Mouse (Mus musculus): Measurements from ENCODE around the gene Pigv. TPM values are rescaled to one million over a fixed set of nuclear protein-coding genes. Genes with fewer than 3 reads are reported as not detected.

Pigv gene
- total and polyA plus RNA-seq, 3 experiments = 5.7 to 15.4 (median 11.4) TPM

DNA sequence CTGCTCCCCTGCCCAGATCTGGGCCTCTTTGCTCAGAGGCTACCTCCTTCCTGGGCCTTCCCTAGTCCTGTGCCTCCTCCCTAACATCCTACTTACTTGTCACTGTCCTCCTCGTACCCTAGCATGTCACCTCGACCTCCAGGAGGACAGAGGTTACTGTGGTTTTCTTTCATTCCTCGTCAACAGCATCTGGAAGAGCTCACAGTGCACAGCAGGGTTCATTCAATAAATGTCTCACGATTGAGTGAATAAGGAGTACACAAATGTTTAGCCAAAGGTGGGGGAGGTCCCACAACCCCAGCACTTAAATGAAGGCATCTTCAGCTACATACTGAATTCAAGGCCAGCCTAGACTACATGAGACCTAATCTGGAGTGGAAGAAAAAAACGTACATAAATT is 46.2 kb downstream of the Pigv start:
- TF ChIP-seq TAL1 (conservative IDR thresholded peaks at IDR 0.05; ENCODE audit: low read depth, low read length) = no peak
- TF ChIP-seq CTCF (IDR thresholded peaks at IDR 0.05; ENCODE audit: low read depth, low read length) = no peak
- TF ChIP-seq GATA1 (IDR thresholded peaks at IDR 0.05; ENCODE audit: borderline replicate concordance, low read length) = no peak
- TF ChIP-seq POLR2AphosphoS5 (IDR thresholded peaks at IDR 0.05; ENCODE audit: insufficient replicate concordance, low read depth, low read length) = no peak
- no peak for TF ChIP-seq GATA2 (IDR thresholded peaks at IDR 0.05; ENCODE audit: borderline replicate concordance, low read depth, low read length)
- ATAC-seq (ENCODE audit: extremely low read depth, insufficient number of reproducible peaks, low FRiP score, poor library complexity, severe bottlenecking) = no peak
- H3K27me3 ChIP-seq (ENCODE audit: insufficient read depth, low read length) = peaks cover 2% of the 10 kb centered on the region; the same call in 1 of the 2 replicates
- DNase-seq (ENCODE audit: low spot score) = no peak
- H3K9me3 ChIP-seq (replicated peaks) = no peaks in the 10 kb centered on the region
- no peak overlapping the region for H3K4me3 ChIP-seq (ENCODE audit: low read depth, low read length)
- peaks cover 54% of the 10 kb centered on the region for H3K36me3 ChIP-seq (replicated peaks)
- H3K4me1 ChIP-seq (ENCODE audit: insufficient read depth, low read depth, low read length) = peaks cover 17% of the 10 kb centered on the region; the same call in 1 of the 2 replicates

DNA sequence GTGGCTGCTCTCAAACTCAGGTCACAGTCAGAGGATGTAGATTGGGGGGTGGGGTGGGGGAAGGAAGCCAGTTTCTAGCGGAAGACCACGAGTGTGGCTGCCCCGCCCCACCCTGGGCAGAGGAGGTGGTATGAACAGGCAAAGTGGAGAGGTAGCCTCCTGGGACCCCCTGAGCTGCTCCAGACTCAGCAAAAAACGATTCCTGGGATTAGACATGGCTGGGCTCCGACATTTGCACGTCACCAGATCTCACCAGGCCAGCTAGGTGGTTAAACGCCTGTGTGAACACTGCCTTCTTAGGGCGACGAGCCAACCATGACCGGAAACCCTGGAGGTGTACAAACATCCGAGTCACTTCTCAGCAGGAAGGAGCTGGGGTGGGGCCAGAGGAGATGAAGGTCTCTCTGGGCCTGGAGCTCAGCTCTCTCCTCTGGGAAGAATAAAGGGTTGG is 46.8 kb downstream of the Pigv start:
- Histone ChIP-seq H3K4me1 (ENCODE audit: insufficient read depth, low read depth, low read length) (peaks cover 12% of the 10 kb centered on the region; the same call in 1 of the 2 replicates), H3K4me3 (ENCODE audit: low read depth, low read length) (no peak overlapping the region), H3K9me3 (replicated peaks) (no peaks in the 10 kb centered on the region), H3K36me3 (replicated peaks) (peaks cover 49% of the 10 kb centered on the region), H3K27me3 (ENCODE audit: insufficient read depth, low read length) (peaks cover 2% of the 10 kb centered on the region; the same call in 1 of the 2 replicates)
- DNase-seq (ENCODE audit: low spot score) (no peak), ATAC-seq (ENCODE audit: extremely low read depth, insufficient number of reproducible peaks, low FRiP score, poor library complexity, severe bottlenecking) (no peak)
- TF ChIP-seq TAL1 (conservative IDR thresholded peaks at IDR 0.05; ENCODE audit: low read depth, low read length) (no peak), GATA2 (IDR thresholded peaks at IDR 0.05; ENCODE audit: borderline replicate concordance, low read depth, low read length) (no peak), GATA1 (IDR thresholded peaks at IDR 0.05; ENCODE audit: borderline replicate concordance, low read length) (no peak), CTCF (IDR thresholded peaks at IDR 0.05; ENCODE audit: low read depth, low read length) (no peak), POLR2AphosphoS5 (IDR thresholded peaks at IDR 0.05; ENCODE audit: insufficient replicate concordance, low read depth, low read length) (no peak)

DNA sequence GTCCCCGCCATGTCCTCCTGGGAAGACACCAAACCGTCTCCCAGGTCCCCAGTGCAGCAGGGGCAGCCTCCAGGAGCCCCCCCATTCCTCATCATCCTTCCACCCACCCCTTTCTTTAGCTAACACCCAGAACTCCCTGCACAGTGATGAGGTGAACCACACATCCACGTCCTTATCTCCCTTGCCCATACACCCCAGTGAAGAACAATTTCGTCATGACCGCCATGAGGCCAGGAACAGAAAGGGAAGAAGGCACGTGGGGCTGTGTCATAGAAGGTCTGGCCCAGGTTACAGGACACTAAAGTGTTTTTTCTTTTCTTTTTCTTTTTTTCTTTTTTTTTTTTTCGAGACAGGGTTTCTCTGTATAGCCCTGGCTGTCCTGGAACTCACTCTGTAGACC is 47.6 kb downstream of the Pigv start:
- peaks cover 12% of the 10 kb centered on the region; the same call in 1 of the 2 replicates for H3K4me1 ChIP-seq (ENCODE audit: insufficient read depth, low read depth, low read length)
- TF ChIP-seq TAL1 (conservative IDR thresholded peaks at IDR 0.05; ENCODE audit: low read depth, low read length) = no peak
- no peaks in the 10 kb centered on the region for H3K9me3 ChIP-seq (replicated peaks)
- no peak for DNase-seq (ENCODE audit: low spot score)
- H3K27me3 ChIP-seq (ENCODE audit: insufficient read depth, low read length) = no peaks in the 10 kb centered on the region
- no peak overlapping the region for H3K4me3 ChIP-seq (ENCODE audit: low read depth, low read length)
- H3K36me3 ChIP-seq (replicated peaks) = peaks cover 43% of the 10 kb centered on the region
- no peak for ATAC-seq (ENCODE audit: extremely low read depth, insufficient number of reproducible peaks, low FRiP score, poor library complexity, severe bottlenecking)

DNA sequence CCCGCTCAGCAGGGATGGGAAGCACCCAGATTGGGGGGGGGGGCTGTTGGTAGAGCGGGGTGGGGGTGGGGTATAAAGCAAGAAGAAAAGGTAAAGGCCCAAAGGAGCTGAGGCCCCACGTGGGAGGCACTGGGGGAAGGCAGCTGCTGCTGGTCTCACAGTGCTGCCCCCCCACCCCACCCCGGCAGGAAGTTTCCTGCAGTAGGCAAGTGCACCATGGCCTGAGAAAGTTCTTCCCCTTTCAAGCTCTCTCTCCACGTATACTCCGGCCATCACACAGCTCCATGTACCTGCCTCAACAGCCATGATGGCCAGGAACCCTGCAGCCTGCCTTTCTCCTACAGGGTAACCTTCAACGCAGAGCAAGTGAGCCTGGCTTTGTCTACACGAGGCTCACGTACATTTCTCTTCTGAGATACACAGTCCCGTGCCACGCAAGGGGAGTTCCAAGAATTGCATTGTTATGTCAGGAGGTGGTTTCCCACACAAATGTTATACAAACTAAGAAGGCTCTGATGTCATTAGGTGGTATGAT is 50.2 kb downstream of the Pigv start:
- Histone ChIP-seq H3K9me3 (replicated peaks) (no peaks in the 10 kb centered on the region), H3K4me3 (ENCODE audit: low read depth, low read length) (no peak overlapping the region), H3K4me1 (ENCODE audit: insufficient read depth, low read depth, low read length) (peaks cover 16% of the 10 kb centered on the region; the same call in 1 of the 2 replicates), H3K27me3 (ENCODE audit: insufficient read depth, low read length) (no peaks in the 10 kb centered on the region), H3K36me3 (replicated peaks) (peaks cover 48% of the 10 kb centered on the region)
- ATAC-seq (ENCODE audit: extremely low read depth, insufficient number of reproducible peaks, low FRiP score, poor library complexity, severe bottlenecking) (no peak), DNase-seq (ENCODE audit: low spot score) (no peak)
- TF ChIP-seq TAL1 (conservative IDR thresholded peaks at IDR 0.05; ENCODE audit: low read depth, low read length) = no peak
- TF ChIP-seq GATA2 (IDR thresholded peaks at IDR 0.05; ENCODE audit: borderline replicate concordance, low read depth, low read length) = no peak
- TF ChIP-seq GATA1 (IDR thresholded peaks at IDR 0.05; ENCODE audit: borderline replicate concordance, low read length) = no peak
- no peak for TF ChIP-seq POLR2AphosphoS5 (IDR thresholded peaks at IDR 0.05; ENCODE audit: insufficient replicate concordance, low read depth, low read length)
- TF ChIP-seq CTCF (IDR thresholded peaks at IDR 0.05; ENCODE audit: low read depth, low read length) = no peak

DNA sequence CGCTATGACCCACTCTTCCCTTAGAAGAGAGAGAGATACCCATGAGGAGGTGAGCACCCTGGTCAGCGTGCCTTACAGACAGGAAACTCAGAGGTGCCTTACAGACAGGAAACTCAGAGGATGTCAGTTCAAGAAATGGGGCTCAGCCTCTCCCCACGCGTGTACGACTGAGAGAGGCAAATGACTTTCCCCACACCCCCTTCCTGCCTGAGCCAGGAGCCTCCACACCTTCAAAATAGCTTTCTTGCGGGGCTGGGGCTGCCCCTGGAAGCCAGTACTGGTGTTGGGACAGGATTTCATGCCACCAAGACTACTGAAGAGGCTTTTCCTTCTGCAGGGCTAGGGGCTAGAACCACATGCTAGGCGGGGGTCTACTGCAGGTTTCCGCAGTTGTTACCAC is 51.8 kb downstream of the Pigv start:
- Histone ChIP-seq H3K4me1 (ENCODE audit: insufficient read depth, low read depth, low read length) (peaks cover 15% of the 10 kb centered on the region; the same call in 1 of the 2 replicates), H3K36me3 (replicated peaks) (peaks cover 36% of the 10 kb centered on the region), H3K4me3 (ENCODE audit: low read depth, low read length) (no peak overlapping the region), H3K9me3 (replicated peaks) (no peaks in the 10 kb centered on the region), H3K27me3 (ENCODE audit: insufficient read depth, low read length) (no peaks in the 10 kb centered on the region)
- ATAC-seq (ENCODE audit: extremely low read depth, insufficient number of reproducible peaks, low FRiP score, poor library complexity, severe bottlenecking) = no peak
- no peak for TF ChIP-seq GATA2 (IDR thresholded peaks at IDR 0.05; ENCODE audit: borderline replicate concordance, low read depth, low read length)
- TF ChIP-seq TAL1 (conservative IDR thresholded peaks at IDR 0.05; ENCODE audit: low read depth, low read length) = no peak
- no peak for TF ChIP-seq GATA1 (IDR thresholded peaks at IDR 0.05; ENCODE audit: borderline replicate concordance, low read length)
- no peak for TF ChIP-seq POLR2AphosphoS5 (IDR thresholded peaks at IDR 0.05; ENCODE audit: insufficient replicate concordance, low read depth, low read length)
- no peak for TF ChIP-seq CTCF (IDR thresholded peaks at IDR 0.05; ENCODE audit: low read depth, low read length)
- DNase-seq (ENCODE audit: low spot score) = no peak

DNA sequence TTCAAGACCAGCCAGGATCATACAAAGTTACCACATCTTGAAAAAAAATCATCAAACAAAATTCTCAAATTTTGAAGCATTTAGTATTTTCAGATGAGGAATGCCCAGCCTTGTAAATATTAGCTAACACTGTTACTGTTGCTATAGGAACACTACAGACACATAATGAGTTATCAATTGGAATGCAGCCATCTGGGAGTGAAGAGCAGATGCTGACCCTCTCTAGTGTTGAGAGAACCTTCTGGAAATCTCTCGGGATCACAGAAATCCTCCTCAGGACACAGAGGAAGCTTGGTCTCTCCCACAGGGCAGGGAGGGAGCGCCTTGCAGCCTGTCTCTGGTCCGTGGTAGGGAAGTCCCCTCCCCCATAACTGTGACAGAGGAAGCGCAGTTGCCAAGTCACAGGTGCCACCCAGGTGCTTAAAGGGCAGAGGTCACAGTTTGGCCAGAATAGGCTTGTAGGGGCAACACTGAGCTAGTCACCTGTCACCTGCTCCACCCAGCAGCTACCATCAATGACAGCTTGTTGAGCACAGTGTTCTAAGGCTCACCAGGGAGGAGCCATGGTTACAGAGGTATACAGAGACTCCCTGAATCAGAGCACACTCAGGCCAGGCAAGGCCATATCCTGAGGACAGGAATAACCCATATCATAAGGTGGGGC is 52.8 kb downstream of the Pigv start:
- TF ChIP-seq GATA1 (IDR thresholded peaks at IDR 0.05; ENCODE audit: borderline replicate concordance, low read length) (no peak), GATA2 (IDR thresholded peaks at IDR 0.05; ENCODE audit: borderline replicate concordance, low read depth, low read length) (no peak), TAL1 (conservative IDR thresholded peaks at IDR 0.05; ENCODE audit: low read depth, low read length) (no peak), POLR2AphosphoS5 (IDR thresholded peaks at IDR 0.05; ENCODE audit: insufficient replicate concordance, low read depth, low read length) (no peak), CTCF (IDR thresholded peaks at IDR 0.05; ENCODE audit: low read depth, low read length) (no peak)
- H3K27me3 ChIP-seq (ENCODE audit: insufficient read depth, low read length) = no peaks in the 10 kb centered on the region
- ATAC-seq (ENCODE audit: extremely low read depth, insufficient number of reproducible peaks, low FRiP score, poor library complexity, severe bottlenecking) (no peak), DNase-seq (ENCODE audit: low spot score) (no peak)
- H3K36me3 ChIP-seq (replicated peaks) = peaks cover 38% of the 10 kb centered on the region
- peaks cover 9% of the 10 kb centered on the region; the same call in 1 of the 2 replicates for H3K4me1 ChIP-seq (ENCODE audit: insufficient read depth, low read depth, low read length)
- no peak overlapping the region for H3K4me3 ChIP-seq (ENCODE audit: low read depth, low read length)
- no peaks in the 10 kb centered on the region for H3K9me3 ChIP-seq (replicated peaks)

All from G1E (cell line).